Mouse (Mus musculus): Measurements from ENCODE around the gene Med12l.

The Med12l gene

GRCm38 (mm10) chr3:59005271-59005995, at the start of gene Med12l:
Gene Med12l, plus strand, starts transcription at chr3:59005825.
- DNase-seq = peak; percentile 92

DNA sequence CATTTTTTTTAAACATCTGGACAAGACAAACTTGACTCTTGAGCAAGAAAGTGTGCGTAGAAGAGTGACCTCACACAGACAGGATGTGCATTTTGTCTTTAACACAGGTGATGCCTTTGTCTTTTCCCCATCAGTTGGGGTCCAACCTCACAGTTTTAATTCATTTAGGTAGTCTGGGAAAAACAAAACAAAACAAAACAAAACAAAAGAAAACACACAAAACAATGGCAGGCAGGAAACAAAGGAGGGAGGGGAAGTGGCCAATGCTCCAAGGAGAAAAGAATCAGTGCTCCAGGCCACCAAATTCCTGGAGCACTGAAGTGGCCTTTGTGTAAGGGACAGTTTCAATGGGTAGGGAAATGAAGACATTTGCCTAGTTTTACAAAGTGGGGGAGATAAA, 44.5 kb upstream of the Med12l start:
- no peak for DNase-seq

- no peak for DNase-seq
These were observed 28.2 kb upstream of the Med12l start for GRCm38 (mm10) chr3:58977413-58977812.

- DNase-seq = no peak
These were observed 27.6 kb upstream of the Med12l start for GRCm38 (mm10) chr3:58977906-58978622.

DNA sequence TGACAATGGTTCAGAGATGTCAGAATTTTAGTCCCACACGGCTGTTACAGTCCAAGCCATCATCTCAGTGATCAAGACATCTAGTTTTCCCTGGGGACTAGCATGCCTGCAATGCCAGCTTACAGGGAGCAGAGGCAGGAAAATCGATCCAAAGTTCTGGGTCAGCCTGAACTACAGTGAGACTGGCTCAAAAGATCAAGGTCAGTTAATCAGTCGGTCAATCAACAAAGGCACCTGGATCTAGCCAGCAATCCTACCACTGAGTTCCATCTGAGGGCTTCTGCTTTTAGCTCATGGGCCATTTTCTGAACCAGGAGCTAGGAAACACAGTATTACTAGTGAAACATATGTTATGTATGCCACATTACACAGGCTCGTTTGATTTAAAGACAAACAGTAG, 25.0 kb upstream of the Med12l start:
- no peak for DNase-seq

- DNase-seq = peak; percentile 39
These were observed 22.5 kb upstream of the Med12l start for GRCm38 (mm10) chr3:58982896-58983837.

GRCm38 (mm10) chr3:58983838-58984598, 21.6 kb upstream of the Med12l start:
- no peak for DNase-seq

DNA sequence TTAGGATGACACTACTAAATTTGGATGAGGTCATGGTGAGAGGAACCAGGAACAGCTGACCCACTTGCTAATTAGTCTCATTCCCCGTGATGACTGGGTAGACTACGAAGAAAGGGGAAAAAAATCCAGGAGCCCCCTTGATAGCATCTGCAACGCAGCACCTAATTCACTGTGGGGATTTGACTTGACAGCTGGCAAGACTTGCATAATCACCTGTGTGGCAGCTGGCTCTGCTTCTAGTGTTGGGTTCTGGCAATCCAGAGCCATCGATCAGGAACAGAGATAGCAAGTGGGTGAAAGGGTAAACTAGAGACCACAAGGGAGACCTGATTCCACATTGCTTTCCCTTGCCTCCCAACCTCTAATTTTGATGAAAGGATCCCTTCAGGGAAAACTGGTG, 19.8 kb upstream of the Med12l start:
- DNase-seq = no peak

- DNase-seq = no peak
These were observed 16.3 kb upstream of the Med12l start for GRCm38 (mm10) chr3:58989374-58989773.

DNA sequence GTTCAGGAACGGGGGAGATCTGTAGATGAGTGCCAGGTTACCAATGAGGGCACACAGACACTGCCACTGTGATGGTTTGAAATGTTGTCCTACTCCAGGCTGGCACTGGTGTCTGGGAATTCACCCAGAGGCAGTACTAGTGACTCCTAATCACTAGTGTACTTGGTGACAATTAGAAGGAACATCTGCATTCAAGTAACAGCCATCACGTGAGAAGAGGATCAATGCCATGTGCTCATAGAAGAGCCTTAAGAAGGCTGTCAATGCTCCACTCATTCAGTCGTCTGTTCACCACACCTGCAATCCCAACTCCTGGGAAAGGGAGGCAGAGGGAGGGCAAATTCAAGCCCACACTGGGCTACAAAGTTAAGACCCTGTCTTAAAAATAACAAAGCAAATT, 15.1 kb upstream of the Med12l start:
- DNase-seq = no peak

GRCm38 (mm10) chr3:58992122-58992521, 13.5 kb upstream of the Med12l start:
- no peak for DNase-seq

DNA sequence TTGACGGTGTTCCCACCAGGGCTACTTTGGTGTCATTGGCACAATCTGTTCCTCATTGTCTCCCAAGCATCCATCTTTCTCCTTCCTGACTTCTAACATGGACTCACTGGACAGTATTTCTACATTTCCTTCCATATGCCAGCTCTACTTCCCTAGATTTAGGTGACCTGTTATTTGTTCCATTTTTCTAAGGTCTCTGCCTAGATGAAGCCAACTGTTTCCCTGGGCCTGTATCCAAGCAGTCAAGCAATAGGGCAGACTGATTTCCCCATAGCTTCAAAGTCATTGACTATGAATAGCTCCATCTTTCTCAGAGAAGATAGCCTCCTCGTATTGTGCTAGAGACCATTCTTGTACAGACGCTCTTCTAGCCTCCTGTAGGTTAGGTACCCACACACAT, 12.0 kb upstream of the Med12l start:
- DNase-seq = no peak

GRCm38 (mm10) chr3:59003756-59004155, 1.9 kb upstream of the Med12l start:
- DNase-seq = no peak

DNA sequence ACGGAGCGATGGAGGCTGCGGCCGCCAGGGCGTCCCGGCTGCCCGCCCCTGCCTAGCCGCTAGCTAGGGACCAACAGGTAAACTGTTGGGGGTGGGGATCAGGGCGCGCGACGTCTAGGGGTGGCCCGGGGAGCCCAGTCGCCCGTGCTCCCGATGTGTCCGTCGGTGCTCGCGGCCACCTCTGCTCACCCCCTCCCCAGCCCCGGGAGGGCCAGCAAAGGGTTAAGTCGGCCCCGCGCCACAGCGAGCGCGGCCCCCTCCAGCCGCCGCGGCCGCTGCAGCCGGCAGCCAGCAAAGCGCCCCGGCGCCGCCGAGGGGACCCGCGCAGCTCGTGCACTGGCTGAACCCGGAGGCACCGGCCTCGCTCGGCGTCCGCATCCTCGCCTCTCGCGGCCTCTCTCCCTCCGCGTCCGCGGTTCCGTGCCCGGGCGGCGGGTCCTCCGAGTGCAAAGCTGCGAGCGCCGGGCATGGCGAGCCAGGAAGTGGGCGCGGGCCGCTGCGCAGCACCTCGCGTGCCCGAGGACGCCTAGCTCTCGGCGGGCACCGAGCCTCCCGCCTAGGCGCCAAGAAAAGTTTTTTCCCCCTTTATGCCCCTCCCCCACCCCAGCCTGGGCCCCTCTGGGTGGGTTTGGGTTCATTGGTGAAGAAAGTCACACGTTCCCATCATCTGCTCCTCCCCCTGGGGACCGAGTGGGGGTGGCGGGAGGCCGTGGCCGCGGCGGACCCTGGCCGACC, 538 bp downstream of the Med12l start:
- DNase-seq = peak; percentile 70

DNA sequence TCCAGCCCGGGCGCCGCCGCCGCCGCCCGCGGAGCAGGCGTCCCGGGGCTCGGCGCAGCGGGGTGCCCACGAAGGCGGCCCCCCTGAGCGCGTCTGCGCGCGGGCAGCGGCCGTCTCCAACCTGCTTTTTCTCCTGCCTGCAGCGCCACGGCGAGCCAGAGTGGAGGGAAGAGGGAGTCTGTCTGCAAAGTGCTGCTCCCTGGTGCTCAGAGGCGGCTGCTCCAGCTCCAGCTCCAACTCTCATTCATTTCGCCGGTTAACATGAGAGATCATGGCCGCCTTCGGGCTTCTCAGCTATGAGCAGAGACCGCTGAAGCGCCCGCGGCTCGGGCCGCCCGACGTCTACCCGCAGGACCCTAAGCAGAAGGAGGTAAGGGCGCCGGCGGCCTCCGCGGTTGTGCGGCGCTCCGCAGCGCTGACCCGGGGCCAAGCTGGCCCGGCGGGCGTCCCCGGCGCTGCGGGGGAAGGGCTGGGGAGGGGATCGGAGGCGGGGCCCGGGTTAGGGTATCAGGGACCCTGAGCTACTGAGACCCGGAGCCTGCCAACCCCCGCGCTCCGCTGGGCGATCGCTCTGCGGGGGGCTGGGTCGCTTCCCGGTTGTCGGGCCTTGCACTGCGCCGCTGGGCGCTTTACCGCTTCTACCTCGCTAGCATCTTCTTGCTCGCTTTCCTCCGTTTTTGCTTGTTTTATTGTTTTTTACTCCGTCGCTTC, 1.3 kb downstream of the Med12l start:
- DNase-seq = peak; percentile 88

DNA sequence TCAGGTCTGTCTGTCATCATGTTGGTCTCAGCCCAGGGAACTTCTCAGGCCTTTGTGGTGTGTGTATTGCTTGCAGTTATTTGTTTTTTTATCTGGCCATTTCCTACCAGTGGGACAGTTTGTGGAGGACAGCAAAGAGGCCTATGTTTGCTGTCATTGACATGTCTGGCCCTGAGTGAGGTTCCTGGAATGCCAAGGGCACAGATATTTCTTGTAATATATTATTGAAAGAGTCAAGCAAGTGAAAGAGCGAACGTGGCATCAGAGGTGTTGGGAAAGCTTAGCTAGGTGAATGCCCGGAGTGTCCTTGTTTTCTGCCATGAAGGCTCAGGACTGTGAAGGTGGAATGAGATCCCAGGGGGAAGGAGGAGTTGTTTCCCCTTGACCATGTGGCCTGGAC, 4.7 kb downstream of the Med12l start:
- no peak for DNase-seq

- DNase-seq = no peak
These were observed 10.2 kb downstream of the Med12l start for GRCm38 (mm10) chr3:59015698-59016412.

DNA sequence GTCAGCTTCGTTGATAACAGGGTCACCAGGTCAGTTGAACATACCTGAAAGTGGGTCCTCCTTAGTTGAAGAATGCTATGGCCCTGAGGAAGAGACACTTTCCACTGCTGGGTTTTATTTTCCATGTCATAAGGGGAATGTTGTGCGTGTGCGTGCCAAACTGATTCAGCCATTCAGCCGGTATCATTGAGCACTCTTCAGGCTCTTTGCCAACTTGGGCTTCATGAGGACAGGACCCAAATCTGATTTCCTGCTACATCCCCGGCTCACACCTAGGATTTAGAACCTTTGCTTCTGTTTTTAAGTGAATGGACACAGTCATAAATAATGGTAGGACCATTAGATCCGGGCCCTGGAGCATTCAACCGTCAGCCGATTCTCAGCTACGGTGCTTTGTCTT, 10.9 kb downstream of the Med12l start:
- no peak for DNase-seq

DNA sequence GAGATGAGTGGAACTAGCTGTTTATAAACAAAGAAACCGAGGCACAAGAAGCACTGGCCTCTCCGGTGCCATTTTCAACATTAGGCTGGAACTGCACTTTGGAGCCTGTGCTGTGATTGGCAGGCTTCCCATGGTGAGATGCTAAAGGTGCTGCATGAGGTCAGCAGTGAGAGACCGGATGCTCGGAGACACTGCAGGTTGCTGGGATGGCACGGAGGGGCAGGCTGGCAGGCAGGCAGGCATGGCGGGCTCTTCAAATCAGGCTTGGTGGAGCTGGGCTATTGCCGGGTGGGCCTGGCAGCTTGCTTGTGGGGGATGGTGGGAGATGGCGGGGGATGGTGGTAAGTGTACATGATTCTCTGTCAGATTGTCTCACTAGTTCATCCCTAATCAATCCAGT, 15.6 kb downstream of the Med12l start:
- no peak for DNase-seq

- no peak for DNase-seq
These were observed 16.6 kb downstream of the Med12l start for GRCm38 (mm10) chr3:59022251-59022650.

DNA sequence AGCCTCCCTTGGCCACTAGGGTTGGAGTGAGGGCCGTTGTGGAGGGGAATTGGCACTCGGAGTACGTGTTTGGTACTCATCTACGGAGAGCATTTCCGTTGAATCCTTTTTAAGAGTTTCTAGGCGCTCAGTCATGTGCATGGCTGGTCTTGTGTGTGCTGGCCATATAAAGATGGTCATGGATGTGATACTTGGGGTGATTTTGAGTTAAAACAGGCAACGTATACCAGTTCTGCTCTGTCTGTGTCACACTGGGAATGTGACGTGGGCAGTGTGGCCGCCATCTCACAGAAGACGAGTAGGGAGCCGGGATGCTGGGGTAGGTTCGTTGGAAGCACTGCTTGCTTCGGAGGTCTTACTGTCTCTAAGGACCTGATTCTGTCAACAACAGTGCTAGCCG, 17.3 kb downstream of the Med12l start:
- no peak for DNase-seq

All from right cerebral cortex, postnatal 25 days (tissue).